Mouse (Mus musculus) adipocyte (in vitro differentiated cells): ENCODE measurements around the gene Gm8108.
"Not testable (repeated sequence)": the region's sequence is repeated elsewhere in the genome, so short reads cannot be mapped to it uniquely, and the experiment has no call there.

Experiments
- DNase-seq: peaks from one replicate; pipeline ENCODE4 v3.0.0-alpha.2; 2016; ENCODE audit warnings: low spot score

Gm8108 gene

DNA sequence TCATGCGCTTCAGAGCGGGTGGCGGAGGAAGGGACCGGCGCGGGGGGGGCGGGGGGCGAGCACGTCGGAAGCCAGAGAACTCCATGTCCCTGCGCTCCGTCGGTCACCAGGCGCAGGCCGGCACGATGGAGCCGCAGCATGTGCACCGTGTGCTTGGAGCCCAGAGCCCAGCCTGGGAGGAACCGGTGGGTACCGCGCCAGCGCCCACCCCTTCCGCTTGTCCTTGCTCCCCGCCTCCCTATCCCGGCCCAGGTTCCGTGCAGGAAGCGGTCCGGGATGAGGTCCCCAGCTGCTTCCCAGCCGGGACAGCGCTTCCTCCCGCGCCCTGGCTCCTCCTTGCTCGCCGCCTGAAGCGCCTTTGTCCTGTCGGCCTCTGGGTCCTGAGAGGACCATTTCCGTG, at the start of gene Gm8108:
TSS of gene Gm8108 (plus strand) at position 101 of the 400 bp plus-strand sequence.
- not testable (repeated sequence) for DNase-seq

DNA sequence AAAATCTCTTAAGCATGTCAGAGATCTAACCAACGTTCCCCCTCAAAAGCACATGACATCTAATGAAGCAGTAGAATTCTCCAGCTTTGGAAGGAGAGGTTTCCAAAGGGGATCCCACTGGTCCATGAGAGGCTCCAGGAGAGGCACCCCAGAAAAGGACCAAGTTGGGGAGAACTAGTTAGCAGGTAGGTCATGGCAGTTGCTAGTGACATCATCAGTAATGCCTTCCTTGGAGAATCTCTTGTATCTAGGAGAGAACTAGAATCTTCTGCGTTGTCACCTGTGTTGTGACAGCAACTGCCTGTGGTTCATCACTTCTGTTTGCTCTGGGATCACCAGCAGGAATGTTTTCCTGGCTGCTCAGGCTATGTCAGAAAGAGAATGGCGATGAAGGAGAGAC, 26.5 kb upstream of the Gm8108 start, which contains the start of gene Gm3115:
TSS of gene Gm3115 (plus strand) at position 301 of the 400 bp plus-strand sequence.
- DNase-seq = not testable (repeated sequence)

DNA sequence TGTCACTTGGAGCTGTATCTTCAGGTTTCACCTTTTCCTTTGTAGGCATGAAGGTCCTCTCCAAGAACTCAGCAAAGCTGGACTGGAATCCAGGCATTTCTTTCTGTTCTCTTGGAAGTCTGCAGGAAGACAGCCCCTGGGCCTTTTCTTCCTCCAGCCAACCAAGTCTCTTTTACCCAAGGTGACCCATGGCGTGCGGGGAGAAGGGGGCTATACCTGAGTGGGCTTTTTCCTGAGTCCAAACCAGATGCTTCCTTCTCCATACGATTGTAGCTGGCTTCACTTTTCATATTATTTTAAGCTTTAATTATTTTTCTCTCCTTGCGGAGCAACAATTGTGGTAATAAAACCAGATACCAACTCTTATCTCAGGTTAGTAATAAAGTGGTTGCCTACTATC, 31.3 kb downstream of the Gm8108 start:
- DNase-seq = not testable (repeated sequence)

DNA sequence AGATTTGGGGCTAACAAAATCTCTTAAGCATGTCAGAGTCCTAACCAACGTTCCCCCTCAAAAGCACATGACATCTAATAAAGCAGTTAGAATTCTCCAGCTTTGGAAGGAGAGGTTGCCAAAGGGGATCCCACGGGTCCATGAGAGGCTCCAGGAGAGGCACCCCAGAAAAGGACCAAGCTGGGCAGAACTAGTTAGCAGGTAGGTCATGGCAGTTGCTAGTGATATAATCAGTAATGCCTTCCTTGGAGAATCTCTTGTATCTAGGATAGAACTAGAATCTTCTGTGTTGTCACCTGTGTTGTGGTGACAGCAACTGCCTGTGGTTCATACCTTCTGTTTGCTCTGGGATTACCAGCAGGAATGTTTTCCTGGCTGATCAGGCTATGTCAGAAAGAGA, 54.4 kb downstream of the Gm8108 start, which contains the start of gene Gm3127:
TSS of gene Gm3127 (plus strand) at position 301 of the 400 bp plus-strand sequence.
- DNase-seq = not testable (repeated sequence)

DNA sequence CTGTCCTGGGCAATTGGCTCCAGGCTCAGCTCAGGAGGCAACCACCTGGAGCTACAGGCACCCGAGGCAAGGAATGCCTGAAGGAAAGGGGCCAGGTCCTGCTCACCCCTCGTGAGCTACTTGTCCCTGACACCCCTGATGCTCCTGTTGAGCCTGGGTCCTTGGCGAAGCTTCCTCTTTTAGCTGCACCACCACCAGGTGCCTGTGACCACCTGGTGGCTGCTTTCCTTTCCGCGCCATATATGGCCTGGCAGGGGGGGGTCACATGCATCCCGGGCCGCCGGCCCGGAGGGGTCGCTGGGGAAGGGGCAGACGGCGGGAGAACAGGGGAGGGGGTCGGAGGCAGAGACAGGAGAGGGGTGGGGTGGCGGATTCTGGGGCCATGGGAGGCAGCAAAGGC, 71.7 kb downstream of the Gm8108 start:
- not testable (repeated sequence) for DNase-seq
